Mouse (Mus musculus) neural tube, embryonic 14.5 days (tissue): Measurements from ENCODE around the gene Robo1. TPM values are rescaled to one million over a fixed set of nuclear protein-coding genes. Genes with fewer than 3 reads are reported as not detected.

Experiments
- ATAC-seq: fragments of 200-750 bp; cut with Nextera tagmentation; 2 replicates; pipeline ENCODE4 v1.8.0; 2017; ENCODE audit warnings: low read depth, mild to moderate bottlenecking, moderate TSS enrichment, moderate library complexity
- H3K27ac ChIP-seq: fragments of 300-500 bp; sonication (generic); 2 replicates; pipeline ENCODE4 v1.5.1; 2014; ENCODE audit warnings: low read depth, mild to moderate bottlenecking, control low read depth, low read length, moderate library complexity, mixed read lengths
- H3K27me3 ChIP-seq: fragments of 300-500 bp; sonication (generic); 2 replicates; pipeline ENCODE4 v1.6.1; 2014; ENCODE audit warnings: low read length; ENCODE audit not compliant: control insufficient read depth, insufficient read depth
- H3K36me3 ChIP-seq: fragments of 300-500 bp; sonication (generic); 2 replicates; pipeline ENCODE4 v1.6.1; 2014; ENCODE audit warnings: low read length, mixed read lengths; ENCODE audit not compliant: control insufficient read depth, insufficient read depth
- H3K4me1 ChIP-seq: fragments of 300-500 bp; sonication (generic); 2 replicates; pipeline ENCODE4 v1.6.1; 2014; ENCODE audit warnings: low read length; ENCODE audit not compliant: control insufficient read depth, insufficient read depth
- H3K4me2 ChIP-seq: fragments of 300-500 bp; sonication (generic); 2 replicates; pipeline ENCODE4 v1.6.1; 2014; ENCODE audit warnings: mild to moderate bottlenecking, low read depth, low read length, control low read depth
- H3K4me3 ChIP-seq: fragments of 300-500 bp; sonication (generic); 2 replicates; pipeline ENCODE4 v1.5.1; 2014; ENCODE audit warnings: low read depth, low read length, control low read depth, mixed read lengths
- H3K9ac ChIP-seq: fragments of 300-500 bp; sonication (generic); replicated peaks from 2 replicates; pipeline ENCODE4 v1.6.1; 2014; ENCODE audit warnings: low read depth, mild to moderate bottlenecking, control low read depth, low read length, mixed read lengths
- H3K9me3 ChIP-seq: fragments of 300-500 bp; sonication (generic); 2 replicates; pipeline ENCODE4 v1.6.1; 2016; ENCODE audit warnings: low read length; ENCODE audit not compliant: control insufficient read depth
- WGBS: fragments of 180-500 bp; shearing (Covaris S2); extraction: QIAGEN DNeasy Blood & Tissue Kit; methylation state at CpG from one replicate; pipeline ENCODE4 v1.1.7; 2014; 5-methylcytosine and 5-hydroxymethylcytosine counted together
- polyA plus RNA-seq: library from polyadenylated mRNA; unstranded; fragments of >200 nt; fragmentation: Nextera tagmentation; extraction: Ambion mirVana; gene quantifications from 2 replicates; pipeline ENCODE4 v1.2.1, GENCODE M21; 2014

Gene Robo1
- polyA plus RNA-seq, 1 experiment from 2014 or later = 46.2 TPM

DNA sequence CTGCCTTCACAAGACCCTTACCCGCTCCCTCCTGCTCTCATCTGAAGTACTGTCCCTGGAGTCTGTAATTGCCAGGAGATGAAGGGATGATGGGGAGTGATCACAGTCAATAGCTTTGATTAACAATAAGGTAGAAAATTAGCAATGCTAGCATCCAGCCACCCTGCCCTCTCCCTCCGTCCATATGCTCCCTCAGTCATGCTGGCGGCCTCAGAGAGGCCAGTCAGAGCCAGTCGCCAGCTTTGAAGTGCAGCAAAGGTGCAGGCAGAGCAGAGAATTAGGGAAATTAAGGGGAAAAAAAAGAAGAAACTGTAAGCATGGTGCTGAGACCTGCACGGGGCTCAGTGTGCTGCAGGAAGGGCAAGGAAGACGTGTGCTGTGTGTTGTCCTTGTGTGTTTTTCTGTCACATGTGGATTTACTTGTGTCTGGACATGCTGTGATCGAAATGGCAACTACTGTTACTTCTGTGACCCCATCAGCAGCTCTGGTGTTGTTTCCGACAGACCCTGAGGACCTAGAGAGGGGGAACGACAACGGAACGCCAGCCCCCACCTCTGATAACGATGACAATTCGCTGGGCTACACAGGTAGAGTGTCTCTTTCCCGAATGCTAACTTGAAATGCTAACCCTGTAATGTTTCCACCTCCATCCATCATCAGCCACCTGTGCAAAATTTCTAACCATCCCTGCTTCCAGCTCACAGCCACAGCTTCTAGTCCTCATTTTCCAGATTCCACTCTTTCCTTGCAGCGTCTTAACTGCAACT, 255.3 kb downstream of the Robo1 start:
- no peak overlapping the region for H3K27ac ChIP-seq
- ATAC-seq = peak; percentile 55; the same call in 1 of the 2 replicates
- WGBS = 17% methylated on average over 15 of the region's 15 CpGs

DNA sequence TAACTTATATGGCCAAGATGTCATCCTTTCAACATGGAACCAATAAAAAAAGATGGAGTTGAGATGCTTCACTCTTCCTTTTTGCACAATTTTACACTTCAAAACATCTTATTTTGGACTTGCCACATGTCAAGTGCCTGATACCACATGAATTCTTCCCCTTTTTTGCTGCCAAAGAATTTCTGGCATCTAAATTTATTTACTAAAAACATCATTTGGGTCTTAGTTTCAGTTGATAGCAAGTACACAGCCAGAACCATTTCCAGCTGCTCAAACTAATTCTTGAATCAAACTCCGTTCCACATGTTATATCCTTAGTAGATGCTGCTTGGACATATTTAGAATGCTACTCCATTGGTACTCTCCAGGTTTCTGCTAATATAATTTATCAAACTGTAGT, 267.1 kb downstream of the Robo1 start:
- Histone ChIP-seq H3K9me3 (no peaks in the 10 kb centered on the region), H3K27ac (no peak overlapping the region), H3K27me3 (no peaks in the 10 kb centered on the region), H3K4me1 (no peaks in the 10 kb centered on the region), H3K4me2 (no peak overlapping the region), H3K4me3 (no peak overlapping the region), H3K9ac (no peak overlapping the region), H3K36me3 (no peaks in the 10 kb centered on the region)
- WGBS = 100% methylated on average over 1 of the region's 1 CpGs
- no peak for ATAC-seq

More for the DNA sequence above, 255.3 kb downstream of the Robo1 start:
- Histone ChIP-seq H3K4me3 (no peak overlapping the region), H3K36me3 (no peaks in the 10 kb centered on the region), H3K4me2 (peak overlapping the region; percentile 28), H3K4me1 (0 out of 2 replicates have a peak, but pooled peaks cover 3% of the 10 kb centered on the region), H3K9me3 (no peaks in the 10 kb centered on the region), H3K27me3 (no peaks in the 10 kb centered on the region), H3K9ac (no peak overlapping the region; the same call in 1 of the 2 replicates)

DNA sequence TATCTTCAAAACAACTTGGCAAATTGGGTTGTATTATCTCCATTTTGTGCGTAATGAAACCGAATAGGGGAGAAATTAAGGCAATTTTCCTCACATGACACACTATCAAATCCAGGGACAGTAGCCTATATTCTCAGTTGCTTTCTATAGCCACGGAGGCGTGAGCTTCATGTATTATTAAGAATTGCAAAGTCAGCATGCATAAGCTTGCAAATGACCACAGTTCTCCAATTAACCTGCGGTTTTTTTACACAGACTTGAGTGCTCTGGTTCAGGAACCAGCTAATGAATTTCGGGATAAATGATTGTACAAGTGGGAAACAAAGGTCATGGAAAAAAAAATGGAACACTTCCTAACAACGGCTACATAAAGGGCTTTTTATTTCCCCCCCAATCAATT, 268.9 kb downstream of the Robo1 start:
- Histone ChIP-seq H3K4me1 (no peaks in the 10 kb centered on the region), H3K4me2 (no peak overlapping the region), H3K9me3 (no peaks in the 10 kb centered on the region), H3K9ac (no peak overlapping the region), H3K27ac (no peak overlapping the region), H3K4me3 (no peak overlapping the region), H3K36me3 (no peaks in the 10 kb centered on the region), H3K27me3 (no peaks in the 10 kb centered on the region)
- 48% methylated on average over 7 of the region's 7 CpGs for WGBS
- ATAC-seq = no peak

DNA sequence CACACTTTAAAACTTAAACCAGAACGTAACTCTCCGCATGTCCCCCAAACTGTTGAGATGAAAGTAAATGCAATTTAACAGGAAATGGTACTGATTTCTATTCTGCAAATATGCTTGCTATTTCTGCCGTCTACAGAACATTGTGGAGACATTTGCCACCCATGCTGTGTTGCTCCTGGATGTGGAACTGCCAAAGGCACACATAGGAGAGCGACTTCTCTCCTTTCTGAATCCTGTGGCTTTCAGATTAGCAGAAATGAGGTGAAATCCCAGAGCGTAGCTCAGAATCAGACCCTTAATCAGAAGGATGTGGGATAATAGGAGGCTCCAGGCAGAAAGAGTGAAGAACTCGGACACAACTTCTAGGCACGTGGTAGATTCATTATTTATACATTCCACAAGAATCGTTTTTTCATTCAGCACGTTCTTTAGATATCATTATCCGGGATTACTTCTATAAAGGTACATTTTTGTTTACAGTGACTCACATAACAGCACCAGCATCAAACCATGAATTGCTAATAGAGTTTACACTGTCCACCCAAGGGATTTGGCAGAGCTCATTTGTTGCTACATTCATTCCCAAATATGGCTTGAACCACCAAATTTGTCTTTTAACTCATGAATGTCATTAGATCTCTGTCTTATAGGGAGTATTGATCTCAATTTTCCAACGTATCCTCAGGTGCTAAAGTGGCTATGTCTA, 276.5 kb downstream of the Robo1 start:
- Histone ChIP-seq H3K4me1 (no peaks in the 10 kb centered on the region), H3K27me3 (no peaks in the 10 kb centered on the region), H3K27ac (no peak overlapping the region), H3K4me2 (no peak overlapping the region), H3K36me3 (no peaks in the 10 kb centered on the region), H3K9ac (no peak overlapping the region), H3K9me3 (no peaks in the 10 kb centered on the region), H3K4me3 (no peak overlapping the region)
- WGBS = 67% methylated on average over 11 of the region's 11 CpGs
- no peak for ATAC-seq

DNA sequence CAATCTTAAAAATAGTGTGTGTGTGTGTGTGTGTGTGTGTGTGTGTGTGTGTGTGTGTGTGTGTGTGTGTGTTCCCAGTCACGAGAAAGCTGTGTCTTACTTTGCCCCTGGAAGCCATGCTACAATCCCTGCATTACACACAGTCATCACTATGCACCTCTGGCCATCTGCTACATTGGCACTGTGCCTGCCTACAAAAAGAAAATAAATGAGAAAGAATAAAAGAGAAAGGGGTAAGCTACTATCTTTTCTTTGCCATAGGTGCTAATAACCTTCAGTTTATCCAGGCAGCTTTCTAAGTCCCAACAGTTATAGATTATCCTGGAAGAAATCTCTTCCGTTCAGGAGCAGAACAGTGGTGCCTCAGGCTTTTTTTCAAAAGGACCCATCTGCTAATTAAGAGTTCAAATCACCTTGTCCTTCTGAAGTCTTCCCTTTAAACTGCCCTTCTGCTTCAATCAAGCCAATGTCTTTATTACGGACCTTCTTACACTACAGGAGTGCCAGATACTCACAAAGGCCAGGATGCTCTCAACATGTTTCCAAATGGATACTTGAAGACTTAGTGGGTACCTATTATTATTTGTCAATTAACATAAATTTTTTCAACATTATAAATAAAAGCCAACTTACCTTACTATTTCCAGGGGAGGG, 277.2 kb downstream of the Robo1 start:
- Histone ChIP-seq H3K4me2 (no peak overlapping the region), H3K9ac (no peak overlapping the region), H3K36me3 (no peaks in the 10 kb centered on the region), H3K4me1 (no peaks in the 10 kb centered on the region), H3K4me3 (no peak overlapping the region), H3K27me3 (no peaks in the 10 kb centered on the region), H3K27ac (no peak overlapping the region), H3K9me3 (no peaks in the 10 kb centered on the region)
- ATAC-seq = peak; percentile 69; the same call in 1 of the 2 replicates
- 24% methylated on average over 3 of the region's 3 CpGs for WGBS

DNA sequence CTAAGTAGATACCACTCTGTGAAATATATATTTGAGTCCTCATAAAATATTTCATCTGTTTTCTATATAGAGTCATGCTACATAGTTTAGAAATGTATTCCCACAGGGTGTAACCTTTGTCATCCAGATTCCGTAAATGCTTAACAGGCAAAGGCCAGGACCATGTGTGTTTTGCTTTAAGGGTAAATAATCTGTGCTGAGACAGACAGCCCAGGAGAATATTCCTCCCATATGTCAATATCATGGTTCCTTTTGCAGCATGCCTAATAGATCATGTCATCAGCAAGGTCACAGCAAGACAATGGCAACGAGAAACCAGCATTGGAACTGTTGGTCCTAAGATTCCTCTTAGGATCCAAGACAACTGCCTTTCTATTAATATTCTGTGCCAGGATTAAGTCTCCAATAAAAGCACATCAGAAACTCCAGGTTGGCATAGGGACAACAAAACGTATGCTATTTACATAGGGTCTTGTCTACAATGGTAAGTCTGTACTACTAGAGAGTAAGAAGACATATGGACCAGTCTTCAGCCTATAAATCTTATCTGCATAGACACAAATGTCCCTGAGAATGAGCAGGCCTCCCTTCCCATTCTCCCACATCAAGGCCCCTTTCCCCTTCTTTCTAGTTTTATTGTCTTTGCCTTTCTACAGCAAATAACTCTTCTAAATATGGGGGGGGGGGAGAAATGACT, 279.4 kb downstream of the Robo1 start:
- H3K9me3 ChIP-seq = no peaks in the 10 kb centered on the region
- no peaks in the 10 kb centered on the region for H3K36me3 ChIP-seq
- 20% methylated on average over 3 of the region's 3 CpGs for WGBS
- H3K27ac ChIP-seq = no peak overlapping the region
- no peaks in the 10 kb centered on the region for H3K27me3 ChIP-seq
- H3K4me2 ChIP-seq = no peak overlapping the region
- no peaks in the 10 kb centered on the region for H3K4me1 ChIP-seq
- no peak overlapping the region for H3K4me3 ChIP-seq
- ATAC-seq = no peak
- H3K9ac ChIP-seq = no peak overlapping the region

DNA sequence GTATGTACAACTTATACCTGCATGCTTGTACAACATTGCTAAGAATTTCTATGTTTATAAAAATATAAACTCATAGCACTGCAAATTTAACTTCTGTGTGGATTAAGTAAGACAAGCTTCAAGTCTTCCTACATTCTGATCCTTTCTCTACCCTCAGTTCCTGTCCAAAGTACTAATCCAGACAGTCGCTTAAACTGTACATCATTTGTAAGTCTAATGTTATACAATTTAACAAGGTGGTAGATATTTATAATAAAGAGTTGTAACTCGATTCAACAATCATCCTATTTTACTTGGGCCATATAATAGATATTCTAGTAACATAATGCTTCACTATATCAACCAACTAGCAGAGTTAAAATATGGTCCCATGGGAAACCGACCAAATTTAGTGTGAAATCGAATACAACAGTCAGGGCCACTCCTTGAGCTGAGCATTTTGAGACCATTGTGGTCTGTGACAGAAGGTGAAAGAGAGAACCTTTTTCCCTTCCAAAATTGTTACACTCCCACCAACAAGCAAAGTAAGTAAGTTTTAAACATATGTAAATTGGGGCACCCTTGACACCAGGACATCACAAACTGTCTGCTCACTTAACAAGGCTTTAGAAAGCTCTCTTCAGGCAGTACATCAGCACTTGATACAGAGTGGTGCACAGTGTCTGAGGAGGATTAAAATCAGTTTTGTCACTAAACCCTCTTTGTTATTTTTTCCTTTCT, 295.5 kb downstream of the Robo1 start:
- ATAC-seq = peak; percentile 44; the same call in 1 of the 2 replicates
- no peak overlapping the region for H3K9ac ChIP-seq
- no peaks in the 10 kb centered on the region for H3K36me3 ChIP-seq
- H3K4me2 ChIP-seq = no peak overlapping the region
- H3K4me3 ChIP-seq = no peak overlapping the region
- H3K27me3 ChIP-seq = no peaks in the 10 kb centered on the region
- no peak overlapping the region for H3K27ac ChIP-seq
- 24% methylated on average over 4 of the region's 4 CpGs for WGBS
- no peaks in the 10 kb centered on the region for H3K9me3 ChIP-seq
- H3K4me1 ChIP-seq = no peaks in the 10 kb centered on the region

DNA sequence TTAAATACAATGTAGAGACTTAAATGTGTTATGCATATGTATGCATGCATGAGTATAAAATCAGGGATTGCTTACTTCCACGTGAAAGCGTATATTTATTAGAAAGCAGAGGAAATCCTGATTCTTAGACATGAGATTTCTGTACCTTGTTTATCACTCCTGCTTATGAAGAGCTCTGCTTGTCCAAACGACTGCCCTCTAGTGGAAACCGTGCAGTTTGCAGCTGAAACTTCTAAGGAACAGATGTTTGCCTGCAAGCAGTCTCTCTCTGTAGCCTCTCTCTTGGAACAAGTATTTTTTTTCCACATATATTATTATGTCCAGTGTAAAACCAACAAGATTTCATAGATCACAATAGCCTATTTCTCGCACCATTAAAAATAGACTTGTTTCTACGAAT, 297.0 kb downstream of the Robo1 start:
- Histone ChIP-seq H3K27ac (no peak overlapping the region), H3K4me3 (no peak overlapping the region), H3K4me1 (no peaks in the 10 kb centered on the region), H3K9ac (no peak overlapping the region), H3K36me3 (no peaks in the 10 kb centered on the region), H3K4me2 (no peak overlapping the region), H3K27me3 (no peaks in the 10 kb centered on the region), H3K9me3 (no peaks in the 10 kb centered on the region)
- no peak; the same call in 1 of the 2 replicates for ATAC-seq
- WGBS = 21% methylated on average over 6 of the region's 6 CpGs
